Mouse (Mus musculus) midbrain, embryonic 11.5 days (tissue): ENCODE measurements around the gene Zfp27. TPM values are rescaled to one million over a fixed set of nuclear protein-coding genes. Genes with fewer than 3 reads are reported as not detected.

ENCODE experiments used
- ATAC-seq: fragments of 200-750 bp; cut with Nextera tagmentation; 2 replicates; pipeline ENCODE4 v1.8.0; 2017; ENCODE audit warnings: moderate TSS enrichment, moderate library complexity; ENCODE audit not compliant: low FRiP score
- DNase-seq: peaks from one replicate; pipeline ENCODE4 v3.0.0; 2015; ENCODE audit warnings: low spot score; ENCODE audit errors: missing footprints
- H3K27ac ChIP-seq: fragments of 300-500 bp; sonication (generic); 2 replicates; pipeline ENCODE4 v1.5.1; 2014; ENCODE audit warnings: low read depth, low read length
- H3K27me3 ChIP-seq: fragments of 300-500 bp; sonication (generic); 2 replicates; pipeline ENCODE4 v1.6.1; 2014; ENCODE audit warnings: mild to moderate bottlenecking, low read length, moderate library complexity, mixed read lengths; ENCODE audit not compliant: control insufficient read depth, insufficient read depth
- H3K36me3 ChIP-seq: fragments of 300-500 bp; sonication (generic); 2 replicates; pipeline ENCODE4 v1.6.1; 2014; ENCODE audit warnings: mild to moderate bottlenecking, low read length, moderate library complexity, mixed read lengths; ENCODE audit not compliant: control insufficient read depth, insufficient read depth
- H3K4me1 ChIP-seq: fragments of 300-500 bp; sonication (generic); 2 replicates; pipeline ENCODE4 v1.6.1; 2014; ENCODE audit warnings: low read length; ENCODE audit not compliant: control insufficient read depth, insufficient read depth
- H3K4me2 ChIP-seq: fragments of 300-500 bp; sonication (generic); 2 replicates; pipeline ENCODE4 v1.6.1; 2014; ENCODE audit warnings: mild to moderate bottlenecking, moderate library complexity
- H3K4me3 ChIP-seq: fragments of 300-500 bp; sonication (generic); 2 replicates; pipeline ENCODE4 v1.5.1; 2014; ENCODE audit warnings: low read depth, low read length
- H3K9ac ChIP-seq: fragments of 300-500 bp; sonication (generic); 2 replicates; pipeline ENCODE4 v1.6.1; 2014; ENCODE audit warnings: low read length
- H3K9me3 ChIP-seq: fragments of 300-500 bp; sonication (generic); 2 replicates; pipeline ENCODE4 v1.6.1; 2016; ENCODE audit warnings: low read length; ENCODE audit not compliant: control insufficient read depth
- WGBS: fragments of 180-500 bp; shearing (Covaris S2); extraction: QIAGEN DNeasy Blood & Tissue Kit; methylation state at CpG from one replicate; pipeline ENCODE4 v1.1.7; 2014; 5-methylcytosine and 5-hydroxymethylcytosine counted together
- polyA plus RNA-seq: library from polyadenylated mRNA; unstranded; fragments of >200 nt; fragmentation: Nextera tagmentation; extraction: Ambion mirVana; gene quantifications from 2 replicates; pipeline ENCODE4 v1.2.1, GENCODE M21; 2014

The Zfp27 gene
- polyA plus RNA-seq, 1 experiment from 2014 or later, result 14.7 TPM

- ATAC-seq (no peak), DNase-seq (peak; percentile 45)
- Histone ChIP-seq H3K27me3 (no peaks in the 10 kb centered on the region), H3K4me1 (no peaks in the 10 kb centered on the region), H3K4me3 (no peak overlapping the region), H3K27ac (no peak overlapping the region), H3K4me2 (no peak overlapping the region), H3K36me3 (peaks cover 24% of the 10 kb centered on the region), H3K9me3 (no peaks in the 10 kb centered on the region), H3K9ac (no peak overlapping the region)
- WGBS, result 80% methylated on average over 6 of the region's 6 CpGs
Observed at GRCm38 (mm10) chr7:29938856-29939255, 32.5 kb upstream of the Zfp27 start.

GRCm38 (mm10) chr7:29922780-29923179 lies 16.4 kb upstream of the Zfp27 start:
- no peak overlapping the region for H3K4me2 ChIP-seq
- DNase-seq (no peak), ATAC-seq (no peak)
- 72% methylated on average over 2 of the region's 2 CpGs for WGBS
- H3K27ac ChIP-seq, result no peak overlapping the region
- H3K4me3 ChIP-seq, result no peak overlapping the region
- H3K4me1 ChIP-seq, result no peaks in the 10 kb centered on the region
- no peaks in the 10 kb centered on the region for H3K9me3 ChIP-seq
- H3K9ac ChIP-seq, result no peak overlapping the region
- H3K27me3 ChIP-seq, result no peaks in the 10 kb centered on the region
- no peaks in the 10 kb centered on the region for H3K36me3 ChIP-seq

GRCm38 (mm10) chr7:29921439-29922093 lies 15.2 kb upstream of the Zfp27 start:
- no peaks in the 10 kb centered on the region for H3K36me3 ChIP-seq
- 85% methylated on average over 6 of the region's 6 CpGs for WGBS

GRCm38 (mm10) chr7:29918062-29918453 lies 11.7 kb upstream of the Zfp27 start:
- DNase-seq (peak; percentile 19), ATAC-seq (no peak)
- H3K27me3 ChIP-seq, result no peaks in the 10 kb centered on the region
- H3K36me3 ChIP-seq, result peaks cover 26% of the 10 kb centered on the region
- H3K27ac ChIP-seq, result no peak overlapping the region
- 87% methylated on average over 4 of the region's 4 CpGs for WGBS
- H3K4me3 ChIP-seq, result no peak overlapping the region
- no peaks in the 10 kb centered on the region for H3K4me1 ChIP-seq
- H3K4me2 ChIP-seq, result no peak overlapping the region
- H3K9me3 ChIP-seq, result no peaks in the 10 kb centered on the region
- no peak overlapping the region for H3K9ac ChIP-seq

More at GRCm38 (mm10) chr7:29921439-29922093, 15.2 kb upstream of the Zfp27 start:
- ATAC-seq (no peak), DNase-seq (no peak)
- no peak overlapping the region for H3K4me3 ChIP-seq
- no peaks in the 10 kb centered on the region for H3K9me3 ChIP-seq
- no peaks in the 10 kb centered on the region for H3K27me3 ChIP-seq
- no peaks in the 10 kb centered on the region for H3K4me1 ChIP-seq
- no peak overlapping the region for H3K4me2 ChIP-seq
- H3K27ac ChIP-seq, result no peak overlapping the region
- no peak overlapping the region for H3K9ac ChIP-seq

- Histone ChIP-seq H3K4me3 (no peak overlapping the region), H3K4me1 (no peaks in the 10 kb centered on the region), H3K4me2 (no peak overlapping the region), H3K9me3 (no peaks in the 10 kb centered on the region), H3K27me3 (no peaks in the 10 kb centered on the region), H3K27ac (no peak overlapping the region), H3K36me3 (peaks cover 26% of the 10 kb centered on the region), H3K9ac (no peak overlapping the region)
- WGBS, result 70% methylated on average over 6 of the region's 6 CpGs
- ATAC-seq, result no peak
- peak; percentile 66 for DNase-seq
Observed at GRCm38 (mm10) chr7:29917371-29918061, 11.1 kb upstream of the Zfp27 start.

GRCm38 (mm10) chr7:29912172-29912571 lies 5.8 kb upstream of the Zfp27 start:
- no peaks in the 10 kb centered on the region for H3K27me3 ChIP-seq
- DNase-seq, result peak; percentile 73

GRCm38 (mm10) chr7:29910252-29910651 lies 3.9 kb upstream of the Zfp27 start:
- no peak overlapping the region for H3K9ac ChIP-seq
- H3K9me3 ChIP-seq, result no peaks in the 10 kb centered on the region
- H3K4me1 ChIP-seq, result peaks cover 10% of the 10 kb centered on the region
- no peak overlapping the region for H3K4me3 ChIP-seq
- H3K27ac ChIP-seq, result no peak overlapping the region
- no peaks in the 10 kb centered on the region for H3K27me3 ChIP-seq
- ATAC-seq (no peak), DNase-seq (peak; percentile 2)
- peaks cover 23% of the 10 kb centered on the region for H3K36me3 ChIP-seq
- H3K4me2 ChIP-seq, result peak overlapping the region; percentile 66; the same call in 1 of the 2 replicates
- 62% methylated on average over 2 of the region's 2 CpGs for WGBS

More at GRCm38 (mm10) chr7:29912172-29912571, 5.8 kb upstream of the Zfp27 start:
- H3K36me3 ChIP-seq, result peaks cover 29% of the 10 kb centered on the region
- H3K9ac ChIP-seq, result no peak overlapping the region
- H3K27ac ChIP-seq, result no peak overlapping the region
- no peak overlapping the region for H3K4me2 ChIP-seq
- ATAC-seq, result no peak
- 95% methylated on average over 13 of the region's 13 CpGs for WGBS
- H3K4me1 ChIP-seq, result peaks cover 10% of the 10 kb centered on the region
- H3K4me3 ChIP-seq, result no peak overlapping the region
- no peaks in the 10 kb centered on the region for H3K9me3 ChIP-seq

GRCm38 (mm10) chr7:29908130-29908950 lies 2.0 kb upstream of the Zfp27 start, which contains the start of gene Zfp383:
TSS of gene Zfp383 (plus strand) at chr7:29908223.
- H3K4me3 ChIP-seq, result peak within 1 kb of the TSS; percentile 53
- DNase-seq (peak; percentile 99), ATAC-seq (peak; percentile 84)
- no peaks in the 10 kb centered on the region for H3K9me3 ChIP-seq
- H3K4me2 ChIP-seq, result peak within 1 kb of the TSS; percentile 66
- peaks cover 10% of the 10 kb centered on the region for H3K4me1 ChIP-seq
- WGBS, result under 1% methylated on average over 33 of the region's 33 CpGs
- peak within 1 kb of the TSS; percentile 71 for H3K9ac ChIP-seq
- peaks cover 4% of the 10 kb centered on the region for H3K36me3 ChIP-seq
- H3K27ac ChIP-seq, result peak within 1 kb of the TSS; percentile 37; the same call in 1 of the 2 replicates
- H3K27me3 ChIP-seq, result no peaks in the 10 kb centered on the region
